Mouse (Mus musculus): Measurements from ENCODE around the gene Ndufv3.

GRCm38 (mm10) chr17:31492416-31492815 is 27.5 kb upstream of the Ndufv3 start:
- TF ChIP-seq GATA1 (IDR thresholded peaks at IDR 0.05; ENCODE audit: low read length) (no peak), TAL1 (IDR thresholded peaks at IDR 0.05; ENCODE audit: low read length) (no peak)
